ENCODE assay signal across 8 mouse cellular contexts in the genomic region with DNA sequence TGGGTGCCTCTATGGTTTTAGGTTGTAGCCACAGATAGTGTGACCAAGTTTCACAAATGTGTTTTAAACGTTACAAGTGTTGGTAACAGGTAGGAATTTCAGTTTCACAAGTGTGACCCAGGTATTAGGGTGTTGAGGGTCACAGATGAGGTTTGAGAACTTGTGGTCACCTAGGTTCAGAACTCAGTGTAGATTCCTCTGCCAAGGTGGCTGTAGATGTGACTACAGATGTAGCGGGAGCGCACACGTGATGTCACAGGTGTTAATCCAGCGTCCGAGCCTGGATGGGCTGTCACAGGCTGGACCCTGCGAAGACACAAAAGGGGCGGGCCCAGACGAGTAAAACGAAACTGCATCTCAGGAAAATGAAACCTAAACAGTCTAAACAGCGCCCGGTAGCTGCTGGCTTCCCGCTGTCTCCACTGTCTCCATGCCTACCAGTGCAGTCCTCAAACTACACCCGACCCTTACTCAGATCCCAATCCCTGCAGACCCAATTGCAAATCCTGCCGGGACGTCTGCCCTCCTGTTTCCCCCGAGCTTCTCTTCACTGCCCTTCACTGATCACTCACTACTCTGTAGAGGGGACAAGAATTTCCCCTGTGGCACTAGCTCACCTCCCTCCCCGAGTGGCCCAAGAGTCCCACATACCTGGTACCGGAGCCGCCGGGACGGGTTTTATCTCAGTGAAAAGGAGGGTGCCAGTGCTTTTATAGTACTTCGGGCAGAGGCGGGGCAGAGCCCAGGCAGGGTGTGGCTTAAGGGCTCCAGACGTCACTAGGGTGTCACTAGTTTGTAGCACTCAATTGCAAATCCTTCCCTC. TPM values are rescaled to one million over a fixed set of nuclear protein-coding genes. Genes with fewer than 3 reads are reported as not detected.
DNase-seq lines count a peak whose midpoint lies in the region; ATAC-seq and TF ChIP-seq lines count a peak whose summit lies in the region.

A gene (minus strand): TSS at position 743 of the 823 bp plus-strand sequence.

- WGBS in intestine, postnatal 0 days: 4% methylated on average over 25 of the region's 25 CpGs
- 2% methylated on average over 25 of the region's 25 CpGs for WGBS in lung, adult 2 months
- WGBS in neural tube, embryonic 13.5 days: 12% methylated on average over 25 of the region's 25 CpGs

- peak; percentile 41 for DNase-seq in embryo, embryonic 10 days (ENCODE audit: low spot score)
- no peak for DNase-seq in embryo, embryonic 9.5 days (ENCODE audit: extremely low spot score)
- peak; percentile 98 for DNase-seq in heart, adult 11 months
- DNase-seq in lung, adult 2 months: peak; percentile 74
- DNase-seq in thymus, postnatal 25 days: peak; percentile 76

- H3K4me2 ChIP-seq in intestine, postnatal 0 days (replicated peaks; ENCODE audit: low read depth): peak within 1 kb of the TSS; percentile 80
- peak within 1 kb of the TSS; percentile 59 for H3K4me2 ChIP-seq in neural tube, embryonic 13.5 days

- peaks cover 49% of the 10 kb centered on the region for H3K36me3 ChIP-seq in intestine, postnatal 0 days (ENCODE audit: control insufficient read depth, insufficient read depth)
- peaks cover 39% of the 10 kb centered on the region for H3K36me3 ChIP-seq in neural tube, embryonic 13.5 days

- peak within 1 kb of the TSS; percentile 82 for H3K27ac ChIP-seq in intestine, postnatal 0 days (ENCODE audit: low read depth, low read length)
- H3K27ac ChIP-seq in neural tube, embryonic 13.5 days (replicated peaks): no peak within 1 kb of the TSS

- peak within 1 kb of the TSS; percentile 70 for H3K4me3 ChIP-seq in intestine, postnatal 0 days (ENCODE audit: low read depth, low read length)
- H3K4me3 ChIP-seq in lung, adult 2 months (replicated peaks; ENCODE audit: extremely low read depth, low read depth, low read length): peak within 1 kb of the TSS; percentile 90
- peak within 1 kb of the TSS; percentile 33 for H3K4me3 ChIP-seq in neural tube, embryonic 13.5 days

- peaks cover 3% of the 10 kb centered on the region; the same call in 1 of the 2 replicates for H3K4me1 ChIP-seq in intestine, postnatal 0 days (replicated peaks; ENCODE audit: control insufficient read depth, insufficient read depth, low read length)
- H3K4me1 ChIP-seq in lung, adult 2 months (ENCODE audit: control insufficient read depth, insufficient read depth, low read length): peaks cover 8% of the 10 kb centered on the region
- H3K4me1 ChIP-seq in neural tube, embryonic 13.5 days (replicated peaks): peaks cover 18% of the 10 kb centered on the region

- no peaks in the 10 kb centered on the region for H3K27me3 ChIP-seq in intestine, postnatal 0 days (replicated peaks; ENCODE audit: control insufficient read depth, insufficient read depth, low read length)
- no peaks in the 10 kb centered on the region for H3K27me3 ChIP-seq in neural tube, embryonic 13.5 days

- H3K9me3 ChIP-seq in intestine, postnatal 0 days (ENCODE audit: control insufficient read depth): no peaks in the 10 kb centered on the region
- H3K9me3 ChIP-seq in neural tube, embryonic 13.5 days: no peaks in the 10 kb centered on the region

- no peak for TF ChIP-seq CTCF in intestine, postnatal 0 days (IDR thresholded peaks at IDR 0.05; ENCODE audit: low read depth)
- TF ChIP-seq CTCF in lung, adult 2 months (IDR thresholded peaks at IDR 0.05; ENCODE audit: insufficient read depth, low read length): no peak

- TF ChIP-seq POLR2A in lung, adult 2 months (IDR thresholded peaks at IDR 0.05; ENCODE audit: borderline replicate concordance, extremely low read depth, low read depth, low read length): peak; percentile 63; the same call in 1 of the 2 replicates

- peak; percentile 63 for ATAC-seq in common myeloid progenitor, adult 5-6 weeks (replicated peaks; ENCODE audit: low read depth, poor library complexity, severe bottlenecking)
- peak; percentile 74 for ATAC-seq in intestine, postnatal 0 days
- peak; percentile 44 for ATAC-seq in neural tube, embryonic 13.5 days (ENCODE audit: low read depth)

- peak within 1 kb of the TSS; percentile 79 for H3K9ac ChIP-seq in intestine, postnatal 0 days (ENCODE audit: low read depth, low read length)
- peak within 1 kb of the TSS; percentile 60 for H3K9ac ChIP-seq in neural tube, embryonic 13.5 days

RNA-seq across cellular contexts. Expression of the gene that starts here (rescaled TPM):
- total RNA-seq in common myeloid progenitor, adult 5-6 weeks (2017): 3.4 and 24.7 TPM in 2 replicates
- polyA plus RNA-seq in intestine, postnatal 0 days (2015; fragmentation: Nextera tagmentation; extraction: Ambion mirVana): 120 and 124 TPM in 2 replicates
- 48.8 and 49.7 TPM in 2 replicates for polyA plus RNA-seq in lung, adult 2 months (2012; rRNA removed)
- polyA plus RNA-seq in neural tube, embryonic 13.5 days (2015; fragmentation: Nextera tagmentation; extraction: Ambion mirVana): 1.0 and 1.4 TPM in 2 replicates

Comparison
In these comparisons a context has a peak if more than half of its experiments do, and no peak if none do; other contexts are left out.
1. RNA of the gene that starts here (polyA plus RNA-seq): 120 to 124 TPM in intestine, postnatal 0 days and 48.8 to 49.7 TPM in lung, adult 2 months; 1.0 to 1.4 TPM in neural tube, embryonic 13.5 days; every median in the first group is over 10 times any median in the second.
2. H3K4me3 ChIP-seq: peak in every context shown above with its lines; median percentile 90 in lung, adult 2 months; 70 in intestine, postnatal 0 days; 33 in neural tube, embryonic 13.5 days.
3. Peak in every context shown above with its lines, with median percentiles within 50 percentile points of each other: ATAC-seq.